Mouse (Mus musculus) midbrain, embryonic 11.5 days (tissue): ENCODE measurements around the gene Ccdc17. TPM values are rescaled to one million over a fixed set of nuclear protein-coding genes. Genes with fewer than 3 reads are reported as not detected.
A peak's percentile ranks its signal among the peaks of the same experiment; 100 is the strongest.

Experiments
- ATAC-seq: fragments of 200-750 bp; cut with Nextera tagmentation; 2 replicates; pipeline ENCODE4 v1.8.0; 2017; ENCODE audit warnings: moderate TSS enrichment, moderate library complexity; ENCODE audit not compliant: low FRiP score
- DNase-seq: peaks from one replicate; pipeline ENCODE4 v3.0.0; 2015; ENCODE audit warnings: low spot score; ENCODE audit errors: missing footprints
- H3K27ac ChIP-seq: fragments of 300-500 bp; sonication (generic); 2 replicates; pipeline ENCODE4 v1.5.1; 2014; ENCODE audit warnings: low read depth, low read length
- H3K27me3 ChIP-seq: fragments of 300-500 bp; sonication (generic); 2 replicates; pipeline ENCODE4 v1.6.1; 2014; ENCODE audit warnings: mild to moderate bottlenecking, low read length, moderate library complexity, mixed read lengths; ENCODE audit not compliant: control insufficient read depth, insufficient read depth
- H3K36me3 ChIP-seq: fragments of 300-500 bp; sonication (generic); 2 replicates; pipeline ENCODE4 v1.6.1; 2014; ENCODE audit warnings: mild to moderate bottlenecking, low read length, moderate library complexity, mixed read lengths; ENCODE audit not compliant: control insufficient read depth, insufficient read depth
- H3K4me1 ChIP-seq: fragments of 300-500 bp; sonication (generic); 2 replicates; pipeline ENCODE4 v1.6.1; 2014; ENCODE audit warnings: low read length; ENCODE audit not compliant: control insufficient read depth, insufficient read depth
- H3K4me2 ChIP-seq: fragments of 300-500 bp; sonication (generic); 2 replicates; pipeline ENCODE4 v1.6.1; 2014; ENCODE audit warnings: mild to moderate bottlenecking, moderate library complexity
- H3K4me3 ChIP-seq: fragments of 300-500 bp; sonication (generic); 2 replicates; pipeline ENCODE4 v1.5.1; 2014; ENCODE audit warnings: low read depth, low read length
- H3K9ac ChIP-seq: fragments of 300-500 bp; sonication (generic); 2 replicates; pipeline ENCODE4 v1.6.1; 2014; ENCODE audit warnings: low read length
- H3K9me3 ChIP-seq: fragments of 300-500 bp; sonication (generic); 2 replicates; pipeline ENCODE4 v1.6.1; 2016; ENCODE audit warnings: low read length; ENCODE audit not compliant: control insufficient read depth
- WGBS: fragments of 180-500 bp; shearing (Covaris S2); extraction: QIAGEN DNeasy Blood & Tissue Kit; methylation state at CpG from one replicate; pipeline ENCODE4 v1.1.7; 2014; 5-methylcytosine and 5-hydroxymethylcytosine counted together
- polyA plus RNA-seq: library from polyadenylated mRNA; unstranded; fragments of >200 nt; fragmentation: Nextera tagmentation; extraction: Ambion mirVana; gene quantifications from 2 replicates; pipeline ENCODE4 v1.2.1, GENCODE M21; 2014

Gene Ccdc17
- polyA plus RNA-seq, 1 experiment from 2014 or later: 1.7 TPM

- H3K4me3 ChIP-seq: no peak overlapping the region
- H3K9ac ChIP-seq: no peak overlapping the region
- no peaks in the 10 kb centered on the region for H3K9me3 ChIP-seq
- H3K27ac ChIP-seq: no peak overlapping the region
- H3K36me3 ChIP-seq: peaks cover 42% of the 10 kb centered on the region
- no peaks in the 10 kb centered on the region for H3K4me1 ChIP-seq
- 96% methylated on average over 6 of the region's 6 CpGs for WGBS
- no peaks in the 10 kb centered on the region for H3K27me3 ChIP-seq
- H3K4me2 ChIP-seq: no peak overlapping the region
- no peak for ATAC-seq
- peak; percentile 35 for DNase-seq
These were observed 42.4 kb downstream of the Ccdc17 start for GRCm38 (mm10) chr4:116638821-116639220.

GRCm38 (mm10) chr4:116642071-116642470 lies 45.6 kb downstream of the Ccdc17 start:
- H3K4me3 ChIP-seq: no peak overlapping the region
- no peaks in the 10 kb centered on the region; the same call in 1 of the 2 replicates for H3K4me1 ChIP-seq
- no peaks in the 10 kb centered on the region for H3K9me3 ChIP-seq
- DNase-seq (peak; percentile 68), ATAC-seq (no peak)
- no peak overlapping the region for H3K27ac ChIP-seq
- H3K4me2 ChIP-seq: no peak overlapping the region
- peaks cover 33% of the 10 kb centered on the region for H3K36me3 ChIP-seq
- 90% methylated on average over 1 of the region's 1 CpGs for WGBS
- H3K27me3 ChIP-seq: no peaks in the 10 kb centered on the region
- H3K9ac ChIP-seq: no peak overlapping the region

GRCm38 (mm10) chr4:116644326-116644725 lies 47.9 kb downstream of the Ccdc17 start:
- Histone ChIP-seq H3K4me3 (no peak overlapping the region), H3K9ac (no peak overlapping the region), H3K27me3 (no peaks in the 10 kb centered on the region), H3K36me3 (peaks cover 23% of the 10 kb centered on the region), H3K4me1 (peaks cover 6% of the 10 kb centered on the region; the same call in 1 of the 2 replicates), H3K9me3 (no peaks in the 10 kb centered on the region), H3K27ac (no peak overlapping the region), H3K4me2 (no peak overlapping the region)
- ATAC-seq (no peak), DNase-seq (peak; percentile 85)
- WGBS: 64% methylated on average over 6 of the region's 6 CpGs

DNA sequence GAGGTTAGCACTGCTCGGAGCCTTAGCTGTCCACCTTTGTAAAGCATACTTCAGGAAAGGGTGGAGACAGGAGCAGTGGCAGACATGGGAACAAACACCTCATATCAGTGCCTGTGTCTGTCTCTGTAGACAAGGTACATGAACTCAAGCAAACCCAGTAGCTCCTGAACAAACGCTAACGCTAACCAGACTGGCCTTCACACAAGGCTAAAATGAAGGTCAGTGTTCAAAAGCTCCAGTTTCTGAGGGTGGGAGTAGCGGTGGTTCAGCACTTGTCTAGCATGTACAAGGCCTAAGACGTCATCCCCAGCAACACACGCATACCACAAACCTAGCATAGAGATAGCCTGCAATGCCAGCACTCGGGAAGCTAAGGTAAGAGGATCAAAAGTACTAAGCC lies 49.2 kb downstream of the Ccdc17 start:
- Histone ChIP-seq H3K4me1 (peaks cover 15% of the 10 kb centered on the region), H3K4me3 (no peak overlapping the region), H3K9me3 (no peaks in the 10 kb centered on the region), H3K27ac (no peak overlapping the region), H3K27me3 (no peaks in the 10 kb centered on the region), H3K36me3 (peaks cover 20% of the 10 kb centered on the region), H3K4me2 (no peak overlapping the region), H3K9ac (no peak overlapping the region)
- DNase-seq: peak; percentile 77
- 93% methylated on average over 7 of the region's 7 CpGs for WGBS
- no peak for ATAC-seq

DNA sequence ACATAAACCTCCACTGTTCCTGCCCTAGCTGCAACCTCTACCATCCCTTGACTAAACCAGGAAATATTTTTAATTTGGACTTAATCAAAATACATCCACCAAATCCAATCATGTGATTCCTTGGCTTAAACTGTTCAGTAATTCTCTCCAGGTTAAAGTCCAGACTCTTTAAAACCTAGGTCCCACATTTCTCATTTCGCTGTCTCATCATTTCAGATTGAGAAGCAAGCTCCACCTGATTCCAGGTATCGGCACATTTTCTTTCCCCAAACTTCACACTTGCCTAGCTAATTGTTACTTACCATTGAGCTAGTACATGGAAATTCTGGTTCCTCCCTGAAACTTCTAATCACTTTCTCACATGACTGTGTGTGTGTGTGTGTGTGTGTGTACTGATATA lies 53.0 kb downstream of the Ccdc17 start:
- Histone ChIP-seq H3K27ac (no peak overlapping the region), H3K36me3 (peaks cover 7% of the 10 kb centered on the region), H3K27me3 (no peaks in the 10 kb centered on the region), H3K9me3 (no peaks in the 10 kb centered on the region), H3K9ac (no peak overlapping the region), H3K4me3 (no peak overlapping the region), H3K4me2 (peak overlapping the region; percentile 60; the same call in 1 of the 2 replicates), H3K4me1 (peaks cover 15% of the 10 kb centered on the region)
- 97% methylated on average over 2 of the region's 2 CpGs for WGBS
- ATAC-seq: no peak
- no peak for DNase-seq

Other genes starting within 250 kb of the Ccdc17 start
- gene Mast2, start 132.5 kb upstream of the Ccdc17 start, polyA plus RNA-seq: 31.9 and 35.6 TPM in 2 replicates
- gene Ipp, start 89.1 kb upstream of the Ccdc17 start, polyA plus RNA-seq: 4.6 and 5.4 TPM in 2 replicates
- 38.1 and 40.9 TPM in 2 replicates for gene Tmem69, start 40.7 kb upstream of the Ccdc17 start, polyA plus RNA-seq
- 37.1 and 42.4 TPM in 2 replicates for gene Gpbp1l1, start 39.0 kb upstream of the Ccdc17 start, polyA plus RNA-seq
- 304 and 328 TPM in 2 replicates for gene Nasp, start 31.3 kb downstream of the Ccdc17 start, polyA plus RNA-seq
- gene Akr1a1, start 55.0 kb downstream of the Ccdc17 start, polyA plus RNA-seq: 544 TPM in 2 replicates
- 1,035 and 1,053 TPM in 2 replicates for gene Prdx1, start 88.9 kb downstream of the Ccdc17 start, polyA plus RNA-seq
- 23.6 and 28.0 TPM in 2 replicates for gene Mmachc, start 111.8 kb downstream of the Ccdc17 start, polyA plus RNA-seq
- gene Ccdc163, start 111.9 kb downstream of the Ccdc17 start, polyA plus RNA-seq: 34.3 and 37.7 TPM in 2 replicates
- gene Tesk2, start 124.3 kb downstream of the Ccdc17 start, polyA plus RNA-seq: 5.5 and 6.1 TPM in 2 replicates
- 33.7 and 34.1 TPM in 2 replicates for gene Toe1, start 211.0 kb downstream of the Ccdc17 start, polyA plus RNA-seq
- 13.9 and 18.2 TPM in 2 replicates for gene Mutyh, start 211.1 kb downstream of the Ccdc17 start, polyA plus RNA-seq
- gene Hpdl, start 225.1 kb downstream of the Ccdc17 start, polyA plus RNA-seq: 0.51 and 0.81 TPM in 2 replicates